Mouse (Mus musculus) lung, adult 2 months (tissue): ENCODE measurements around the gene Stx2.

Source experiments
- CTCF ChIP-seq: fragments of 200-500 bp; IDR thresholded peaks from 2 replicates; pipeline ENCODE4 v1.5.1; 2011; ENCODE audit warnings: mild to moderate bottlenecking, low read length, control low read depth; ENCODE audit not compliant: insufficient read depth
- POLR2A ChIP-seq: fragments of 200-500 bp; IDR thresholded peaks from 2 replicates; pipeline ENCODE4 v1.6.1; 2011; ENCODE audit warnings: low read depth, mild to moderate bottlenecking, control low read depth, low read length, borderline replicate concordance; ENCODE audit errors: extremely low read depth

DNA sequence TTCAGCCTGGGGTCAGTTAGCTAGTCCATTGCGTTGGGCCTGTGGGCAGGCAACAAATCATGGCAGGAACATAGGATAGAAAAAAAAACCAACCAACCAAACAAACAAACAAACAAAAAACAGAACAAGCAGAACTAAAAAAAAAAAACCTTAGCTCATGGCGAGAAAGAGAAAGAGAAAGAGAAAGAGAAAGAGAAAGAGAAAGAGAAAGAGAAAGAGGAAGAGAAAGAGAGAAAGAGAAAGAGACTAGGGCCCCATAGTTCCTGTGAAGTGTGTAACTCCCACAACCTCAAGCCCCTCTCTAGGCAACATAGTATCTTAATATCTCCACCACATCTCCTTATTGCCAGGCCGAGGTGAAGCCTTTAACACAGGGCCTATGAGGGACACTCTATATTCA, 8.0 kb upstream of the Stx2 start:
- TF ChIP-seq CTCF (no peak), POLR2A (no peak)
